Mouse (Mus musculus): Measurements from ENCODE around the gene Dvl2.

GRCm38 (mm10) chr11:70030651-70031320 is 30.4 kb downstream of the Dvl2 start:
- TF ChIP-seq CTCF (IDR thresholded peaks at IDR 0.05; ENCODE audit: low read depth, low read length) (no peak), POLR2A (IDR thresholded peaks at IDR 0.05; ENCODE audit: insufficient read depth, low read length) (no peak), EP300 (IDR thresholded peaks at IDR 0.05; ENCODE audit: insufficient read depth, low read depth, low read length) (no peak)
